Mouse (Mus musculus) heart, embryonic 13.5 days (tissue): Measurements from ENCODE around the gene Klhl35. TPM values are rescaled to one million over a fixed set of nuclear protein-coding genes. Genes with fewer than 3 reads are reported as not detected.

Experiments
- polyA plus RNA-seq: library from polyadenylated mRNA; unstranded; fragments of >200 nt; fragmentation: Nextera tagmentation; extraction: Ambion mirVana; gene quantifications from 2 replicates; pipeline ENCODE4 v1.2.1, GENCODE M21; 2015

Klhl35 gene
- polyA plus RNA-seq, 1 experiment from 2014 or later: 0.45 TPM

Other genes with a start within 250 kb of the Klhl35 start
- 1.3 and 3.5 TPM in 2 replicates for gene Mogat2, start 227.4 kb upstream of the Klhl35 start, polyA plus RNA-seq
- 2.5 and 3.2 TPM in 2 replicates for gene Map6, start 198.6 kb upstream of the Klhl35 start, polyA plus RNA-seq
- 1,205 and 1,287 TPM in 2 replicates for gene Serpinh1, start 112.8 kb upstream of the Klhl35 start, polyA plus RNA-seq
- 25.3 and 25.4 TPM in 2 replicates for gene Gdpd5, start 84.6 kb upstream of the Klhl35 start, polyA plus RNA-seq
- 492 and 539 TPM in 2 replicates for gene Rps3, start 17.7 kb downstream of the Klhl35 start, polyA plus RNA-seq
- 6.8 and 8.4 TPM in 2 replicates for gene Arrb1, start 69.5 kb downstream of the Klhl35 start, polyA plus RNA-seq
- 0.78 and 1.7 TPM in 2 replicates for gene Tpbgl, start 161.1 kb downstream of the Klhl35 start, polyA plus RNA-seq
- gene Slco2b1, start 245.3 kb downstream of the Klhl35 start, polyA plus RNA-seq: 1.6 TPM in 2 replicates